Mouse (Mus musculus): ENCODE measurements at regions not wholly inside any gene's neighbourhood (a gene's known extent, or its start where the extent isn't known, plus 50 kb on each side); places are given as distances from the start of the nearest gene placed in this dataset.
A peak's percentile ranks its signal among the peaks of the same experiment; 100 is the strongest.

DNA sequence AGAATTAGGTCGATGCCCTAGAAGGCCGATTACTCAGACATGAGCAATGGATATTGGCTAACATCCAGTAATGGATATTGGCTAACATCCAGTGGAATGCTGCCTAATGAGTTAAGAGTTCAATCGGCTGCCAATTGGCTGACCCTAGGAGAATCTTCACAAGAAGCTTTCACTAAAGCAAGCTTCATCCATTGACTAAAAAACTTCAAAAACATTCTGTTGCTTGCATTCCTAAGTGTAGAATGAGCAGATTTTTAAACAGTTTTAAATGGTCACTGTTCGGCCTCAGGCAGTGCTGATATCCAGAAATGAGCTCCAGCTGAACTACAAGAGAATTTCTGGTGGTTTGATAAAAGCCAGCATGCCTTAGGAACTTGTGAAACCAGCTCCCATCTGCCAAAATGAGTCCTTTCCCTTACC, 56.8 kb upstream of the Cenpe start:
- DNase-seq: peak; percentile 30
